Mouse (Mus musculus): ENCODE results near the gene Gm20683. TPM values are rescaled to one million over a fixed set of nuclear protein-coding genes. Genes with fewer than 3 reads are reported as not detected.

The Gm20683 gene
- total and polyA plus RNA-seq, 2 experiments from 2014 or later: 11.9 to 25.8 TPM

DNA sequence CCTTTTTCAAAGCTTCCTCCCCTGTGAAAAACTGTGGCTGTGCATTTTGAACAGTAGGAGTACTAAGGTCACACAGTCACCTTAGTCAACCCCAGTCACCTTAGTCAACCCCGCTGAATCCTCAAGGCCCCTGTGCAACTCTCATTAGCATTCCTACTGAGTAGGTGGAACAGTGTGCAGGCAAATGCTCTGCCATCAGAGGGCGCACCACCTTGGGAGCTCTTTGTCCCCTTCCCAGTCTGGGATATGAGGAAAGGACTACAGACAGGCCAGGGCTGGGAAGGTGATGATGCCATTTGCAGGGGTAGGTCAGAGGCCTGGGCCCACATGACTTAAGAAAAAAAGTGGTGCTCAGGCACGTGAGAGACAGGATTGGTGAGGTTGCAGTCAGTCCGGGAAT lies 37.7 kb upstream of the Gm20683 start:
- Histone ChIP-seq H3K27me3 (ENCODE audit: insufficient read depth, low read length) (no peaks in the 10 kb centered on the region), H3K4me2 (ENCODE audit: low read depth, low read length, poor library complexity, severe bottlenecking) (no peak overlapping the region), H3K9ac (replicated peaks; ENCODE audit: low read length, poor library complexity, severe bottlenecking) (no peak overlapping the region), H3K27ac (ENCODE audit: low read depth, low read length) (no peak overlapping the region), H3K4me3 (ENCODE audit: low read depth, low read length) (no peak overlapping the region), H3K9me3 (ENCODE audit: low read length) (no peaks in the 10 kb centered on the region), H3K4me1 (ENCODE audit: insufficient read depth, low read length) (peaks cover 14% of the 10 kb centered on the region), H3K36me3 (ENCODE audit: insufficient read depth, low read length) (peaks cover 35% of the 10 kb centered on the region)
- WGBS: 42% methylated on average over 4 of the region's 4 CpGs
- no peak for ATAC-seq (ENCODE audit: low FRiP score)
- DNase-seq (ENCODE audit: low spot score): peak; percentile 10
- peak; percentile 68 for TF ChIP-seq CTCF (IDR thresholded peaks at IDR 0.05)

DNA sequence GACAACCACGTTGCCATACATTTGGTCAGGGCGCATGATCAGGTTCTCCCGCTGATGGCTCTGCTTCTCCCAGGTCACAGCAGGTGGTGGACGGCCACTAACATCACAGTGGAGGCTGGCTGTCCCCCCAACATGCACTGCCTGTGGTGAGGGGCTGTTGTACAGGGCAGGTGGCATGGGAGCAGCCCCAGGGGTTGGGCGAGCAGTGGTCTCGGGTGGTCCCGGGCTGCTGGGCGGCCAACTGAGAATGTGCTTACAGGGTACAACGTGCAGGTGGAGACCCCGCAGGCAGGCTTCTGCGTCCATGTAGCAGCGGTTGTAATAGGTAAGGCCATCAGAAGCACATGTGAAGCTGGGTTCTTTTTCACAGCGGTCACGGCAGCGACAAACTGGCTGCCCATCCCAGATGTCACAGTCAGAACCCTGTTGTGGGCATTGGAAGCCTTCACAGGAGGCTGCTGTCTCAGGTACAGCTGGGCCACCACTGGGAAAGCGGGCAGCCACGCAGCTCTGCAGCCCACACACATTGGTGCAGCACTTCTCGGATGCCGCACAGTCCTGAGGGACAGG lies 37.1 kb upstream of the Gm20683 start:
- Histone ChIP-seq H3K9me3 (ENCODE audit: low read length) (no peaks in the 10 kb centered on the region), H3K9ac (replicated peaks; ENCODE audit: low read length, poor library complexity, severe bottlenecking) (no peak overlapping the region), H3K4me2 (ENCODE audit: low read depth, low read length, poor library complexity, severe bottlenecking) (no peak overlapping the region), H3K27me3 (ENCODE audit: insufficient read depth, low read length) (no peaks in the 10 kb centered on the region), H3K4me1 (ENCODE audit: insufficient read depth, low read length) (peaks cover 19% of the 10 kb centered on the region), H3K36me3 (ENCODE audit: insufficient read depth, low read length) (peaks cover 31% of the 10 kb centered on the region), H3K27ac (ENCODE audit: low read depth, low read length) (no peak overlapping the region), H3K4me3 (ENCODE audit: low read depth, low read length) (no peak overlapping the region)
- TF ChIP-seq CTCF (IDR thresholded peaks at IDR 0.05): no peak
- WGBS: 86% methylated on average over 19 of the region's 19 CpGs
- no peak for DNase-seq (ENCODE audit: low spot score)
- no peak for ATAC-seq (ENCODE audit: low FRiP score)

DNA sequence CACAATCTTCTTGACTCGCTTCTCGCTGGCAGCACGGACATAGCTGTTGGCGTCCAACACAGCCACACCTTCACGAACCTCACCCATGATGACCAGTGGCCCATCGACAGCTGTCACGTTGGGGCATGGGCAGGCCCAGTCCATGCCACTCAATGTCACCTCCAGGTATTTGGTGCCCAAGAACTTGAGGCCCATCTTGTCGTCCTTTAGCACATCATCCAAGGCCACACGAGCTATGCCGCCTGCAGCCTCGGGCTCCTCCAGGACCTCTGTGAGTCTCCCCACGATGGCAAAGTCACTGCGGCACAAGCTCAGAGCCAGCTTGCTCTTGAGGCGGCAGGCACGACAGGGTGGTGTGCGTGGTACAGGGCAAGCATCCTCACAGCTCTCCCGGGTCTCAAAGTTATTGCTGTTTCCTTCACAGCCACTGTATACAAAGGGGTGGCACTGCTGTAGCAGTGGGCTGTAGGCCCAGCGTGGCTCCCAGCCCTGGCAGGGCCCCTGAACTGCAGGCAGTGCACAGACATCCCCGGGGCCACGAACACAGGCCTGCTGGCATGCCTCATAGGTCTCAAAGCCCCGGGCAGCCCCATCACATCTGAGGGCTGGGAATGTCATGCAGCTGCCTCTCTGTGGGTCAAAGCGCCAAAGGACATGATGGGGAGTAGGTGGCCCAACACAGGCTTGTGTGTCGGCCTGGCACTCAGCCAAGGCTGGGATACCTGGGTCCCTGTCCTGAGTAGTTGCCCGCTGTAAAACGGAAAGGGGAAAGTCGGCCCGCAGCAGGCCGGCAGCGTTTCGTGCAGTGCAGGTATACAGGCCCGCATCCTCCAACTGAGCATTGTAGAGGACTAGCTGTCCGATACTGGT lies 36.4 kb upstream of the Gm20683 start:
- Histone ChIP-seq H3K36me3 (ENCODE audit: insufficient read depth, low read length) (peaks cover 24% of the 10 kb centered on the region; the same call in 1 of the 2 replicates), H3K9me3 (ENCODE audit: low read length) (no peaks in the 10 kb centered on the region), H3K4me3 (ENCODE audit: low read depth, low read length) (no peak overlapping the region), H3K27me3 (ENCODE audit: insufficient read depth, low read length) (no peaks in the 10 kb centered on the region), H3K4me1 (ENCODE audit: insufficient read depth, low read length) (peaks cover 19% of the 10 kb centered on the region), H3K9ac (replicated peaks; ENCODE audit: low read length, poor library complexity, severe bottlenecking) (no peak overlapping the region), H3K4me2 (ENCODE audit: low read depth, low read length, poor library complexity, severe bottlenecking) (no peak overlapping the region), H3K27ac (ENCODE audit: low read depth, low read length) (no peak overlapping the region)
- WGBS: 91% methylated on average over 31 of the region's 32 CpGs
- TF ChIP-seq CTCF (IDR thresholded peaks at IDR 0.05): no peak
- DNase-seq (ENCODE audit: low spot score) (no peak), ATAC-seq (ENCODE audit: low FRiP score) (no peak)

DNA sequence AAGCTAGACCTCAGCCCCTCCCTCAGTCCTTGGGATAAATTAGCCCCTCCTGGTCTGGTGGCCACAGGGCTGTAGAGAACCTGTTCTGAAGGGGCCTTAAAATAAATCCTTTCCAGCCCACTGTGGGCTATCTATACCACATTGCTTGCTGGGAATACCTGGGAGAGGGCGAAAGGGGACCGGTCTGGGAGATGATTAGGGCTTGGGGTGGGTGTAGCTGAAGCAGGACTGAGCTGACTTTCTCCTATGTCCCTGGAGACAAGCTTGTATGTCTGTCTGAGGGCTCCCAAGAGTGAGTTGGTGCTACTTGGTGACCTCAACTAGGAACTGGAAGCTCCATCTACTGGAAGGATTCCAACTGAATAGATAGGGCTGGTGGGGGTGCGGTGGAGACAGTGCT lies 35.5 kb upstream of the Gm20683 start:
- 98% methylated on average over 3 of the region's 3 CpGs for WGBS
- Histone ChIP-seq H3K9me3 (ENCODE audit: low read length) (no peaks in the 10 kb centered on the region), H3K36me3 (ENCODE audit: insufficient read depth, low read length) (peaks cover 19% of the 10 kb centered on the region; the same call in 1 of the 2 replicates), H3K9ac (replicated peaks; ENCODE audit: low read length, poor library complexity, severe bottlenecking) (no peak overlapping the region), H3K4me2 (ENCODE audit: low read depth, low read length, poor library complexity, severe bottlenecking) (0 out of 2 replicates have a peak overlapping the region, but pooled peaks have one; percentile 2), H3K4me1 (ENCODE audit: insufficient read depth, low read length) (peaks cover 19% of the 10 kb centered on the region), H3K4me3 (ENCODE audit: low read depth, low read length) (no peak overlapping the region), H3K27me3 (ENCODE audit: insufficient read depth, low read length) (no peaks in the 10 kb centered on the region), H3K27ac (ENCODE audit: low read depth, low read length) (no peak overlapping the region)
- DNase-seq (ENCODE audit: low spot score) (no peak), ATAC-seq (ENCODE audit: low FRiP score) (no peak)
- no peak for TF ChIP-seq CTCF (IDR thresholded peaks at IDR 0.05)

DNA sequence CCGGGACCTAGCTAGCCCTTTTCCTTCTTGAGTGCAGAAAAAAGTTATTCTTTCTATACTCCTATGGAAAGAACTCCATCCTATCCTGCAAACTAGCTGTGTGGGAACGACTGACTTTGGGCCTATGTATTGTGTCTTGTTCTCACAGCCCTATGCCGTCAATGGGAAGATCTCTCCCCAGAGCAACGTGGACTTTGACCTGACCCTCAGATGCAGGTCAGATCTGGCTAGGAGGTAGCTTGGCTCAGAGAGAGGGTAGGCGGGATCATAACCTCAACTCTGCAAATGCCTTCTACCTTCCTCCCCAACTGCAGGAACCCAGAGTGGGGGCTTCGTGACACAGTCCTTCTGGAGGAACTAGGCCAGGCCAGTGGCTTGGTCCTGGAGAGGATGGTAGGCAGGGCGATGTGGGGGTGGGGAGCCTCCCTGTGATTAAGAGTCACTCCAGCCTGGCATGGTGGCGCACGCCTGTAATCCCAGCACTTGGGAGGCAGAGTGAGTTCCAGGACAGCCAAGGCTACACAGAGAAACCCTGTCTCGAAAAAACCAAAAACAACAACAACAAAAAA lies 34.9 kb upstream of the Gm20683 start:
- TF ChIP-seq CTCF (IDR thresholded peaks at IDR 0.05): no peak
- Histone ChIP-seq H3K4me2 (ENCODE audit: low read depth, low read length, poor library complexity, severe bottlenecking) (peak overlapping the region; percentile 85), H3K27me3 (ENCODE audit: insufficient read depth, low read length) (no peaks in the 10 kb centered on the region), H3K9me3 (ENCODE audit: low read length) (no peaks in the 10 kb centered on the region), H3K4me3 (ENCODE audit: low read depth, low read length) (peak overlapping the region; percentile 76), H3K9ac (replicated peaks; ENCODE audit: low read length, poor library complexity, severe bottlenecking) (peak overlapping the region; percentile 89), H3K4me1 (ENCODE audit: insufficient read depth, low read length) (peaks cover 19% of the 10 kb centered on the region), H3K27ac (ENCODE audit: low read depth, low read length) (peak overlapping the region; percentile 98), H3K36me3 (ENCODE audit: insufficient read depth, low read length) (peaks cover 16% of the 10 kb centered on the region; the same call in 1 of the 2 replicates)
- 62% methylated on average over 10 of the region's 10 CpGs for WGBS
- no peak for ATAC-seq (ENCODE audit: low FRiP score)
- DNase-seq (ENCODE audit: low spot score): no peak

Data from midbrain, postnatal 0 days (tissue).